Mouse (Mus musculus) neural tube, embryonic 11.5 days (tissue): Measurements from ENCODE around the gene 1700021F05Rik. TPM values are rescaled to one million over a fixed set of nuclear protein-coding genes. Genes with fewer than 3 reads are reported as not detected.

Experiments used
- ATAC-seq: fragments of 200-750 bp; cut with Nextera tagmentation; 2 replicates; pipeline ENCODE4 v1.8.0; 2017; ENCODE audit warnings: moderate number of reproducible peaks, mild to moderate bottlenecking, moderate TSS enrichment, moderate library complexity; ENCODE audit not compliant: insufficient read depth, low FRiP score, low TSS enrichment
- DNase-seq: peaks from one replicate; pipeline ENCODE4 v3.0.0-alpha.2; 2015; ENCODE audit warnings: low spot score
- H3K27ac ChIP-seq: fragments of 300-500 bp; sonication (generic); 2 replicates; pipeline ENCODE4 v1.5.1; 2014; ENCODE audit warnings: low read depth, mild to moderate bottlenecking, low read length
- H3K27me3 ChIP-seq: fragments of 300-500 bp; sonication (generic); 2 replicates; pipeline ENCODE4 v1.6.1; 2014; ENCODE audit warnings: mild to moderate bottlenecking, low read length, mixed read lengths; ENCODE audit not compliant: control insufficient read depth, insufficient read depth
- H3K36me3 ChIP-seq: fragments of 300-500 bp; sonication (generic); 2 replicates; pipeline ENCODE4 v1.6.1; 2014; ENCODE audit warnings: mild to moderate bottlenecking, low read length, moderate library complexity, mixed read lengths; ENCODE audit not compliant: control insufficient read depth, insufficient read depth
- H3K4me1 ChIP-seq: fragments of 300-500 bp; sonication (generic); 2 replicates; pipeline ENCODE4 v1.6.1; 2014; ENCODE audit warnings: low read length, mixed read lengths; ENCODE audit not compliant: control insufficient read depth, insufficient read depth
- H3K4me2 ChIP-seq: fragments of 300-500 bp; sonication (generic); 2 replicates; pipeline ENCODE4 v1.6.1; 2014; ENCODE audit warnings: low read depth, mild to moderate bottlenecking, moderate library complexity
- H3K4me3 ChIP-seq: fragments of 300-500 bp; sonication (generic); 2 replicates; pipeline ENCODE4 v1.5.1; 2014; ENCODE audit warnings: low read depth, low read length
- H3K9ac ChIP-seq: fragments of 300-500 bp; sonication (generic); 2 replicates; pipeline ENCODE4 v1.6.1; 2014; ENCODE audit warnings: mild to moderate bottlenecking, low read length
- H3K9me3 ChIP-seq: fragments of 300-500 bp; sonication (generic); 2 replicates; pipeline ENCODE4 v1.6.1; 2016; ENCODE audit warnings: low read length; ENCODE audit not compliant: control insufficient read depth
- WGBS: fragments of 180-500 bp; shearing (Covaris S2); extraction: QIAGEN DNeasy Blood & Tissue Kit; methylation state at CpG from one replicate; pipeline ENCODE4 v1.1.7; 2014; 5-methylcytosine and 5-hydroxymethylcytosine counted together
- polyA plus RNA-seq: library from polyadenylated mRNA; unstranded; fragments of >200 nt; fragmentation: Nextera tagmentation; extraction: Ambion mirVana; gene quantifications from 2 replicates; pipeline ENCODE4 v1.2.1, GENCODE M21; 2014

The 1700021F05Rik gene
- polyA plus RNA-seq, 1 experiment from 2014 or later: 59.8 TPM

GRCm38 (mm10) chr10:43482021-43482420 is 58.8 kb downstream of the 1700021F05Rik start:
- no peaks in the 10 kb centered on the region for H3K36me3 ChIP-seq
- ATAC-seq (no peak), DNase-seq (no peak)
- H3K9ac ChIP-seq: no peak overlapping the region
- H3K4me1 ChIP-seq: peaks cover 8% of the 10 kb centered on the region
- H3K27ac ChIP-seq: no peak overlapping the region
- H3K9me3 ChIP-seq: no peaks in the 10 kb centered on the region
- WGBS: 94% methylated on average over 5 of the region's 5 CpGs
- no peak overlapping the region for H3K4me3 ChIP-seq
- H3K4me2 ChIP-seq: no peak overlapping the region
- H3K27me3 ChIP-seq: no peaks in the 10 kb centered on the region

DNA sequence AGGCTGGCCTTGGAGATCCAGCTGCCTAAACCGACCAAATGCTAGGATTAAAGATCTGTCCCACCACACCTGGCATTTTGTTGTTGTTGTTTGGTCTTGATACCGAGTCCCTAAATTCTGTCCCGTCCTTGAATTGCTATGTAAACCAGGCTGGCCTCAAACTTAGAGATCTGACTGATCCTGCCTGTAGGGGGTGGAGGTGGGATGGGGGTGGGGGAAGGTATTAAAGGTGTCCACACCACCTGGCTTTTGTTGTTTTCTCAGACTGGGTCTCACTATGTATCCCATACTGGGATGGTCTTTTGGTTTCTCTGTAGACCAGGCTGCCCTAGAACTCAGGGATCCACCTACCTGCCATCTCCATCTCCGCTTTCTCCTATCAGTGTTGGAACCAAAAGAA is 59.6 kb downstream of the 1700021F05Rik start:
- DNase-seq (no peak), ATAC-seq (no peak)
- 42% methylated on average over 4 of the region's 4 CpGs for WGBS
- Histone ChIP-seq H3K9ac (no peak overlapping the region), H3K36me3 (no peaks in the 10 kb centered on the region), H3K9me3 (no peaks in the 10 kb centered on the region), H3K4me1 (peaks cover 8% of the 10 kb centered on the region), H3K4me3 (no peak overlapping the region), H3K27me3 (no peaks in the 10 kb centered on the region), H3K27ac (no peak overlapping the region), H3K4me2 (no peak overlapping the region)

DNA sequence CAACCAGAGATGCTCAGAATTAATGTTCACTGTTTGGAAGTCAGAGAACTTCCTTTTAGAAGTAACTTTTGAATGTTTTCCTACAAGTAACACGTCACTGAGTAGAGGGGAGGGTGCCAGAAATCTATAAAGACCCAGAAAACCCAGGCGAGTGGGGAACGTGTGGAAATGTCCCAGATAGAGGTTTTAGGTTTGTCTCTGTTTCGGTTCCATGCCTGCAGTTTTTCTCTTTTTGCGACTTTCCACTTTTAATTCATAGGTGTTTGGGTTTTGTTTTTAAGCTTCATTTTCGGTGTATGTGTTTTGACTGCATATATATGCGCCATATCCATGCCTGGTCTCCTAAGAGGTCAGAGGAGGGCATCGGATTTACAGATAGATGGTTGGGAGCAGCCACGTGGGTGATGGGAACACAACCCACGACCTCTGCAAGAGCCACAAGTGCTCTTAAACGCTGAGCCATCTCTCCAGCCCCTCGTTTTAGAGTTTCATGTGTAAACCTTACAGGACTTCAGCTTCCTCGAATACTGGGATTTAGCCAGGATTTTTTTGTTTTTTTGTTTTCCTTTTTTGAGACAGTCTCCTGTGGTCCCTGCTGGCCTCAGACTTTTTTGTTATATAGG is 60.5 kb downstream of the 1700021F05Rik start:
- DNase-seq: no peak
- H3K4me2 ChIP-seq: peak overlapping the region; percentile 93
- peak overlapping the region; percentile 98 for H3K27ac ChIP-seq
- H3K9me3 ChIP-seq: no peaks in the 10 kb centered on the region
- H3K27me3 ChIP-seq: no peaks in the 10 kb centered on the region
- peaks cover 8% of the 10 kb centered on the region for H3K4me1 ChIP-seq
- no peak for ATAC-seq
- H3K9ac ChIP-seq: peak overlapping the region; percentile 99
- no peaks in the 10 kb centered on the region for H3K36me3 ChIP-seq
- H3K4me3 ChIP-seq: peak overlapping the region; percentile 91
- 4% methylated on average over 13 of the region's 13 CpGs for WGBS

DNA sequence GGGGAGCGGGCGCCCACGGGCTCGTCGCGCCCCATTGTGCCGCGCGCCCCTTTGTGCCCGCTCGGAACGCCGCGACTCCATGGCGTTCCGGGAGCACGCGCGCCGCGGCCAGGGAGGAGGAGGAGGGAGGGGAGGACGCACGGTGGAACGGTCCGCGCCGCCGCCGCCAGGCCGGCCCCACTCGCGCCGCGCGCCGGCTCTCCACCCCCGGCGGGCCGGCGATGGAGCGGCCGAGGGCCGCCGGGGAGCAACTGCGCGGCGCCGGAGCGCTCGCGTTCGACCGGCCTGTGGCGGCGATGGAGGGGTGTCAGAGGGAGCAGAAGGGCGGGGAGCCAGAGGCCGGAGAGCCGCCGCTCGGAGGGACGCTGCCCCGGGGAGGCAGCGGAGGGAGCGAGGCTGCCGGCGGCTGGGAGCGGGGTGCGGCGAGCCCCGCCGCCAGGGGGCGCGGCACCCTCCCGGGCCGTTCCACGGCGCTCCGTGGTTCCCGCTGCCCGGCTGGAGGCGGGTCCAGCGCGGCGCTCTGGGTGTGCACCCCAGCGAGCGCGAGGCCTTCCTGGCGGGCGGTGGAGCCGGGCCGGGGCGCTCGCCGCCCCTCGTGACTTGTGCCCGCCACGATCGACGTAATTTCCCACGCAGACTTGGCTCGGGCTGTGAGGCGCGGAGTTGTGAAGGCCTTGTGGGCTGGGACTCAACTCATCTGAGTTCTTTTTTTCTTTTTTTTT is 61.2 kb downstream of the 1700021F05Rik start:
- H3K27me3 ChIP-seq: no peaks in the 10 kb centered on the region
- ATAC-seq (peak; percentile 71), DNase-seq (peak; percentile 89)
- peak overlapping the region; percentile 98 for H3K27ac ChIP-seq
- WGBS: under 1% methylated on average over 66 of the region's 103 CpGs
- no peaks in the 10 kb centered on the region for H3K36me3 ChIP-seq
- H3K4me2 ChIP-seq: peak overlapping the region; percentile 93
- H3K9ac ChIP-seq: peak overlapping the region; percentile 99
- H3K9me3 ChIP-seq: no peaks in the 10 kb centered on the region
- H3K4me3 ChIP-seq: peak overlapping the region; percentile 91
- peaks cover 8% of the 10 kb centered on the region for H3K4me1 ChIP-seq

DNA sequence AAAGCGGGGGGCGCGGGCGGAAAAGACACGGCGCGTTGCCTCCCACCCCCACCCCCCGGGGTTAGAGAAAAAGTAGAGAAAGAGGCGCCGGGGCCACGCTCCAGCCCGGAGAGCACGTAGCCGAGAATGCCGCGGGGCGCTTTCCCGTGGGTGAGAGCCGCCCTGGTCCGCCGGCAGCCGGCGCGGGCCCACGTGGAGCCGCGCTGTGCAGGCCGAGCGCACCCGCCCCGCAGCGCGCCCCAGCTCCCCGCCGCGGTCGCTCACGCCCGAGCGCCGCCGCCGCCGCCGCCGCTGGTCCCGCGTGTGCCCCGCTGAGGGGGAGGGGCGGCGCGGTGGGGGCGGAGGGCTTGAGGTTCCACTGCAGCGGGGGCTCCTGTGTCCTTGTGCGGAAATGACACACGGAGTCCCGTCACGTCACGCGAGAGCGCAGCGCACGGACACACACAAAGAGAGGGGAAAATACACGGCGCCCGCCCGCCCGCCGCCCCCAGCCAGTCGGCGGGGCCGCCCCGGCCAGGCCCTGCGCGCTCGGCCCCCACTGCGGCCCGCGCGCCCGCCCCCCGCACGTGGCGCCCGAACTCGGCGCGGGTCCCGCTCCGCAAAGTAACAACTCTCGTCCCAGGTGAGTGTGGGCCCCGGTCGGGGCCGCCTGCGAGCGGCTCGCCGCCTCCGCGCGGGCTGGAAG is 61.9 kb downstream of the 1700021F05Rik start, which contains the start of gene Bend3:
Bend3 (plus strand) TSS at position 81 of the 685 bp plus-strand sequence.
- Histone ChIP-seq H3K4me2 (peak within 1 kb of the TSS; percentile 93), H3K27ac (peak within 1 kb of the TSS; percentile 98), H3K27me3 (no peaks in the 10 kb centered on the region), H3K9me3 (no peaks in the 10 kb centered on the region), H3K36me3 (no peaks in the 10 kb centered on the region), H3K4me3 (peak within 1 kb of the TSS; percentile 91), H3K4me1 (peaks cover 8% of the 10 kb centered on the region), H3K9ac (peak within 1 kb of the TSS; percentile 99)
- WGBS: 0% methylated on average over 39 of the region's 101 CpGs
- DNase-seq: peak; percentile 77
- peak; percentile 56 for ATAC-seq

GRCm38 (mm10) chr10:43477865-43478681 is 62.7 kb downstream of the 1700021F05Rik start:
- H3K36me3 ChIP-seq: no peaks in the 10 kb centered on the region
- peak overlapping the region; percentile 98 for H3K27ac ChIP-seq
- no peaks in the 10 kb centered on the region for H3K27me3 ChIP-seq
- no peaks in the 10 kb centered on the region for H3K9me3 ChIP-seq
- peaks cover 8% of the 10 kb centered on the region for H3K4me1 ChIP-seq
- ATAC-seq (peak; percentile 65), DNase-seq (peak; percentile 83)
- peak overlapping the region; percentile 91 for H3K4me3 ChIP-seq
- WGBS: under 1% methylated on average over 42 of the region's 42 CpGs
- H3K4me2 ChIP-seq: peak overlapping the region; percentile 93
- peak overlapping the region; percentile 99 for H3K9ac ChIP-seq

GRCm38 (mm10) chr10:43477459-43477858 is 63.3 kb downstream of the 1700021F05Rik start:
- H3K9me3 ChIP-seq: no peaks in the 10 kb centered on the region
- 4% methylated on average over 9 of the region's 9 CpGs for WGBS
- peaks cover 8% of the 10 kb centered on the region for H3K4me1 ChIP-seq
- H3K36me3 ChIP-seq: no peaks in the 10 kb centered on the region
- DNase-seq (no peak), ATAC-seq (peak; percentile 15; the same call in 1 of the 2 replicates)
- peak overlapping the region; percentile 93 for H3K4me2 ChIP-seq
- peak overlapping the region; percentile 99 for H3K9ac ChIP-seq
- H3K4me3 ChIP-seq: peak overlapping the region; percentile 91
- H3K27ac ChIP-seq: peak overlapping the region; percentile 98
- H3K27me3 ChIP-seq: no peaks in the 10 kb centered on the region

DNA sequence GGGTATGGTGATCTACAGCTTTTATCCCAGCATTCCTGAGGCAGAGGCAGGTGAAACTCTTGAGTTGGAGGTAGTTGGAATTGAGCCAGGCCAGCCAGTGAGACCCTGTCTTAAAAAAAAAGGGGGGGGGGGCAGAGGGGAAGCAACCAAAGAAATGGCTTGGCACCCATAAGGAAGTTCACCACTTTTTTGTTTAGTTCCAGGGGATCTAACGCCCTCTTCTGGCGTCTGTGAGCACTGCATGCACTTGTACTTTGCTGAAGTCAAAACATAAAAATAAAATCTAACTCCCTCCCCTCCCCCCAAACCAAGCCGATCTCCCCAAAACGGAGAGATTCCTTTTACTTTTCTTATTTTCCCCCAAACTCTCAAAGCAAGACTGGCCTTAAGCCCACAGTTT is 65.4 kb downstream of the 1700021F05Rik start:
- WGBS: 58% methylated on average over 4 of the region's 4 CpGs
- Histone ChIP-seq H3K36me3 (no peaks in the 10 kb centered on the region), H3K4me2 (no peak overlapping the region), H3K27ac (no peak overlapping the region), H3K9ac (no peak overlapping the region), H3K4me3 (no peak overlapping the region), H3K4me1 (peaks cover 5% of the 10 kb centered on the region; the same call in 1 of the 2 replicates), H3K27me3 (no peaks in the 10 kb centered on the region), H3K9me3 (no peaks in the 10 kb centered on the region)
- no peak for DNase-seq
- ATAC-seq: no peak
